Mouse (Mus musculus) adipocyte (in vitro differentiated cells): ENCODE data around the gene Camkk1.

ENCODE experiments used
- DNase-seq: peaks from one replicate; pipeline ENCODE4 v3.0.0-alpha.2; 2016; ENCODE audit warnings: low spot score

Camkk1 gene

DNA sequence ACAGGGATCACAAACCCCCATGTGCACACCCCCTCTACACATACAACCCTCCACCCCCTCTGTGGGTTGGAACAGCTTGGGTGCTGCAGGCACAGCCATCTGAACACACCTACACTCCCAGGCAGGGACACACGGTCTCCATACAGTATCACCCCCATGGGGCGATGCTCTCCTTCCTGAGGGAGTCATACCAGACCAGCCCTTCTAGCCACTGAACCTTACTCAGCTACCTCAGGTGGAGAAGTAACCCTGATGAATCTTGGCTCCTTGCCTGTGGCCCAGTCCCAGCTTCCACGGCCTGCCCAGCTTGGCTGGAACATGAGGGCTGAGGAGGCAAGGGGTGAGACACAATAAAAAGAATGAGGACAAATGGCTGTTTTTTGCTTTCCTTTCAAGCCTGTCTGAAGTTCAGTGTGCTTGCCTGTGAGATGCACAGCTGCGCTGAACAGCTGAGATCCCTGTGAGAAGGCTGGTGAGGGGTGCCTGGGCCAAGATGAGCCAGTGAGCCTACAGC lies 3.9 kb upstream of the Camkk1 start:
- DNase-seq, result peak; percentile 70

DNA sequence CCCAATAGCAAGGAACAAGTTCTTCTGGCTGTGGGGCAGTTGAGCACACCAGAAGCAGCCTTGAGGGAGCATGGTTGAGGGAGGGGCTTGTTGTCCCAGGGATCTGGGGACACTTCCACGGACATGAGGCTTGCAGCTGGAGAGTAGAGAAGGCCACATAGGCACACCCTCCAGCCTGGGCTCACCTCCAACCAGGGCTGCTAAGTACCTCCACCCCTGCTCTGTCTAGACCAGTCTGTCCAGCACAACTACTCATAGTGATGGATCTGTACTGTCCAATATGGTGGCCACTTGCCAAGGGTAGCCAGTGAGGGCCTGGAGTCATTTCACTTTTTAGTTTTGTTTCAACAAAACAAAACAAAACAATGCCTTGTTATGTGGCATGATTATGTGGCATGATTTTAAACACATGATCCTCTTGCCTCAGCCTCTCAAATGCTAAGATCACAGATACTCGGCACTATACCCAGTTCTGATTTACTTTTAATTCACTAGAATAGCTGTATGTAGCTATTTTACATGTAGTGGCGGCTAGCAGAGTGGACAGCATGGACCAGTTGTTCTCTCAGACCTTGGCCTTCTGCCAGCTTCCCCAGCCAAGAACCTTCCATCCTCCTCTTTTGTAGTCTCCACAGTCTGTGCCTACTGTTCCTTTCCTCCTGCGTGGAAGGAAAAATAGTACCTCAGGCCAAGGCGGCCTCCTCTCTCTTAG lies 3.3 kb upstream of the Camkk1 start:
- peak; percentile 77 for DNase-seq

- DNase-seq, result no peak
These were observed 2.7 kb upstream of the Camkk1 start for GRCm38 (mm10) chr11:73016103-73016420.

DNA sequence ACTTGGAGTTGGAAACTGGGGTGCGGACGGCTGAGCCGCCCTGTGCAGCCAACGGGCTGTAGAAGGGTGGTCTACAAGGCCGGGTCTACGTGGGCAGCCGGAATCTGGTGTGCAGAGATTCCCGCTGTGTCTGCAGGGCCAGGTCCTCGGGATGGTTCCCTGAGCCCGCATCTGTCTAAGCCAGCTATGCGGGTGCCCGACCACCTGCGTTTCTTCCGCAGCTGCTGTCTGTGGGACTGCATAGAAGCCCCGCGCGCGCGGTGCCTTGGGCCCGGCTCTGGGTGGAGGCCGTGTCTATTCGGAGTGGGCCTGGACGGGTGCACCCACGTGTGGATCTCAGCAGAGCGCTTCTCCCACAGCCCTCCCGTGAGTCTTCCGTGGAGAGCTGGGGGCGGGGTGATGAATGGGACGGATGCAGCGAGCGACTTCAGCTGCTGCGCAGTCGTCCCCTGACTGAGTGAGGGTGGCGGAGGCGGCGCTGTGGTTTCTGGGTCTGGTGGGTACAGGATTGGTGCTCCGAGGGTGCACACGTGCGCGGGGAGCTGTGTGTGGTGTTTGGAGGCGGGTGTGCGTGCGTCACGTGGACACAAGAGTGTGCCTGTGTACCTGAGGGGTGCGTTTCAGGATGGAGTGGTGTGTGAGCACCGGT lies 463 bp downstream of the Camkk1 start:
- DNase-seq, result no peak

- no peak for DNase-seq
These were observed 2.4 kb downstream of the Camkk1 start for GRCm38 (mm10) chr11:73020953-73021800.

- DNase-seq, result peak; percentile 44
These were observed 4.3 kb downstream of the Camkk1 start for GRCm38 (mm10) chr11:73023099-73023498.

DNA sequence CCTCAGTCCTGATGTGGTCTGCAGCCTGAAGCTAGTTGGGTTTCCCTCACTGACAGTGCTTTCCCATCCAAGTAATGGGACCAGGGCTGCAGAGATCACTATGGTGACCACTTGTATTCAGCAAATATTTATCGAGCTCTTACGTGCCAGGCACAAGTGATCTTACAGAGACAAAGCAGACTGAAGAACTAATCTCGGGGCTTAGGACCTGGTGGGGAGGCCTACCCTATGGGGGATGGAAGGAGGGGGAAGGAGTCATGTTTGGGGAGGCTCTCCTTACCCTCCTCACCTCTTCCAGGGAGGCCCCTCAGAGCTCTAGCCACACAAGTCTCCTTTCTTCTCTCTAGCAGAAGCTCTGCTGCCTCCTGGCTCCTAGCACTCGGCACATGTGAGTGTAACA lies 5.0 kb downstream of the Camkk1 start:
- DNase-seq, result no peak

DNA sequence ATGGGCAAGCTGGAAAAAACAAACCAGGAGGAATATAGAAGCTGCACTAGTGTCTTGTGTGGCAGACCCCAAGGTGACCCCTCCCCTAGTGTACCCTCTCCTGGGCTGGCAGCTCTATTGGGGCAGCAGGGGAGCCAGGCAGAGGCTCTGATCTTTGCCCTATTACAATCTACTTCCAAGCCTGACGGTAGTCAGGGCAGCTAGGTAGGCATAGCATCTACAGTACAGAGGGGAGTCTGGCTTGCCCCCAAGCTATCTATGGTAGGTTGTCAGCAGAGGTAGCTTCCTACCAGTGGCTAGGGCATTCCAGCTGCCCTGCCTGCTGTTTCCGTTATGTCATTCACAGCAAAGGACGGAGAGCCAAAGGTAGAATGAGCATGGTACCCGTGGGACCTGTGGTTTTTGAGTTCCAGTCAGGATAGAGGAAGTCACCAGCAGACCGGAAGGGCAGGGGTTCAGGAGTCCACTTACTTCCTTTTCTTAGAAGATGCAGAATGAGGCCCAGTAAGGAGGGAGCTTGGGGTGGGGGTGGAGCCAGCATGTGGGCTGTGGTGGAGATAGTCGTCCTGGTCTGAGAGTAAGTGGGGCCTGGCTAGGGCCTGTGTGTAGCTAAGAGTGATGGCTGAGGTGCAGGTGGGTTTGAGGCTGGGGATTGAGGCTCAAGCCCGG lies 5.6 kb downstream of the Camkk1 start:
- DNase-seq, result no peak

- DNase-seq, result no peak
These were observed 8.2 kb downstream of the Camkk1 start for GRCm38 (mm10) chr11:73026961-73027360.

- DNase-seq, result no peak
These were observed 12.2 kb downstream of the Camkk1 start for GRCm38 (mm10) chr11:73030821-73031498.

GRCm38 (mm10) chr11:73031536-73031935 lies 12.7 kb downstream of the Camkk1 start:
- DNase-seq, result no peak

- DNase-seq, result no peak
These were observed 17.3 kb downstream of the Camkk1 start for GRCm38 (mm10) chr11:73036077-73036476.

DNA sequence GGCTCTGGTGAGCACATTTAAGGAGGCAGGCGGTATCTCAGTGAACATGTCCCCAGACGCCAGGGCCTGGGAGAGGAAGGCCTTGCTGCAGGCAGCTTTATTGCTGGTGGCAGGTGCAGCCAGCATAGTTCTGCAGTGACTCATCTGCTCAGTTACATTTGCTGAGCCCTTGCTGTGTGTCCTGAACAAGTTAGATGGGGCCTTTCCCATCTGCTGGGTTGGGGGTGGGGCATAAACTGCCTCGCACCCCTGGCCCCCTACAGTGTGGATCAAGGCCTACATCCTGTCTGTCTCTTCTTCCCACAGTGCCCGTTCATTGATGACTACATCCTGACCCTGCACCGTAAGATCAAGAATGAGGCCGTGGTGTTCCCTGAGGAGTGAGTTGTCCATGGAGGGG lies 18.1 kb downstream of the Camkk1 start:
- DNase-seq, result no peak

- no peak for DNase-seq
These were observed 18.9 kb downstream of the Camkk1 start for GRCm38 (mm10) chr11:73037691-73038090.

DNA sequence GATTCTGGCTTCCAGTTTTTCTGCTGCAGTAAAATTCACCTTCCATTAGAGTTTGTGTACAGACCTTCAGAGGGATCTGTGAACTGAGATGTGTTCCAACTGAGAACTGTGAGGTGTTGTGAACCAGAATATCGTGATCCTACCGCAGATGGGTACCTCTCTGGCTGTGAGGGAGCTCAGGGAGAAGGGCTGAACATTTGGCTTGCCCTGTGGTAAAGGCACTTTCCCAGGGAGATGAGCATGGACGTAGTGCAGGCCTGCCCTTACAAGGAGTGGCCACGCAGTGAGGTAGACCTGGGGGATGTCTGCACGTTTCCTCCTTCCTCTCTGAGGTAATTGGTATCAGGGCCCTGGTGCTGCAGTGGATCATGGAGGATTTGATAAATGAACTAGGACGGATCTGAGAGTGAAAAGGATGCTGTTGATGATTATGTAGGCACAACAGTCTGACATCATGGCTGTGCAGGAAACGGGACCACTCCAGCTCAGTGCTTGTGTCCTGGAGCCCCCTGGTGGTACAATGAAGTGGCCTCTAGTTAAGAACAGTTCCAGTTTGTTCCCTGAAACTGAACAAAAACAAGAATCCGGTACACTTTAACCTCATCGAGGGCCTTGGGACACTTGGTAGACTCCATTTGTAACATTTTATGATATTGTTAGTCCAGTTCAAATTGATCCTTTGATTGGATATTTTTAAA lies 20.4 kb downstream of the Camkk1 start:
- DNase-seq, result peak; percentile 60

DNA sequence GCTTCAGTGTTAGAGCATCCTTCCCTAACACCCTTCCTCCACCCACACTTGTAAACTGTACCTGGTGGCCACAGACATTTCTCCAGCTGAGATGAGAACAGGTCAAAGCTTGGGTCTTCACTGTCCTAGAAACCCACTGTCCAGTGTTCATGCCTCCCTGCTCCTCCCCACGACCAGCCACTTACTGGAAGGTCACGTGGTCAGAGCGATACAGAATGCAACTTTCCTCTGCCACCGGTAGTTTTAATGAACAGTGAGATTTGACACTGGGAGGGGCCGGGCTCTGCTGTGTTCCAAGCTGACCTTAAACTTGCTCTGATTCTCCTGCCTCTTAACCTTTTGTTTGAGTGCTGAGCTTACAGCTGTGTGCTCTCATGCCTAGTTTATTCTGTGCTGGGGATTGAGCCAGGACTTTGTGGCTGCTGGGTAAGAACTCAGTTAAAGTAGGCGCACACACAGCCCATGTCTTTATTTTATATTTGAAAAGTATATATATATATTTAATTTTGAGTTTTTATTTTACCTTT lies 25.5 kb downstream of the Camkk1 start:
- peak; percentile 67 for DNase-seq

GRCm38 (mm10) chr11:73044789-73045188 lies 26.0 kb downstream of the Camkk1 start:
- DNase-seq, result no peak

DNA sequence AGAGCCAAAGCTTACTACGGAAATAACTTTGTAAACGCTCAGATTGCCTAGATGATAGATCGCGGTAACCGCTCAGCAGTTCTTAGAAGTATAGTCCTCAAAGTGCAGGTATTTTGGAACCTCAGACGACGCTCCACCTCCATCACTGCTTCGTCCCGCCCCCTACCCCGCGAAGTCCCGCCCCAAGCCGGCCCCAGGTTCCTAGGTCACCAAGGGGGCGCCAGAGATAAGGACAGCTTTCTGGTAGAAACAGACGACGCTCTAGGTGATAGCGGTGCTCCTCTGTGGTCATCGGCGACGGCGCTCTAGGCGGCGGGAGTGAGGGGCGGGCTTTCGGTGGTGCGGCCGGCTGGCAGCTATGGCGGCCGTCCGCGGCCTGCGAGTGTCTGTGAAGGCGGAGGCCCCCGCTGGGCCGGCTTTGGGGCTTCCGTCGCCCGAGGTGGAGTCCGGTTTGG lies 28.8 kb downstream of the Camkk1 start, which contains the start of gene Ncbp3:
Ncbp3 (plus strand) TSS at position 242 of the 455 bp plus-strand sequence.
- DNase-seq, result peak; percentile 97

GRCm38 (mm10) chr11:73048030-73048876 lies 29.4 kb downstream of the Camkk1 start:
- peak; percentile 22 for DNase-seq

GRCm38 (mm10) chr11:73049335-73049734 lies 30.5 kb downstream of the Camkk1 start:
- DNase-seq, result peak; percentile 93
